Mouse (Mus musculus) heart, adult 2 months (tissue): ENCODE measurements around the gene Olfr1311. TPM values are rescaled to one million over a fixed set of nuclear protein-coding genes. Genes with fewer than 3 reads are reported as not detected.
"Not testable (repeated sequence)": the region's sequence is repeated elsewhere in the genome, so short reads cannot be mapped to it uniquely, and the experiment has no call there.

ENCODE experiments used
- DNase-seq, 2 experiments: peaks; one replicate each; pipeline ENCODE4 v3.0.0; 2021
- H3K27ac ChIP-seq: fragments of 200-600 bp; 2 replicates; pipeline ENCODE4 v1.8.1; 2022
- H3K27me3 ChIP-seq: fragments of 200-500 bp; 2 replicates; pipeline ENCODE4 v1.6.1; 2012; ENCODE audit warnings: mild to moderate bottlenecking, low read length, inconsistent platforms, mixed read lengths; ENCODE audit not compliant: control insufficient read depth, insufficient read depth
- H3K36me3 ChIP-seq: fragments of 200-500 bp; 2 replicates; pipeline ENCODE4 v1.6.1; 2012; ENCODE audit warnings: low read length, inconsistent platforms; ENCODE audit not compliant: control insufficient read depth, insufficient read depth
- H3K4me1 ChIP-seq: fragments of 200-500 bp; 2 replicates; pipeline ENCODE4 v1.6.1; 2011; ENCODE audit warnings: low read length; ENCODE audit not compliant: control insufficient read depth, insufficient read depth
- H3K4me3 ChIP-seq: fragments of 200-600 bp; 2 replicates; pipeline ENCODE4 v1.8.1; 2022
- H3K79me2 ChIP-seq: fragments of 200-500 bp; replicated peaks from 2 replicates; pipeline ENCODE4 v1.6.1; 2012; ENCODE audit warnings: mild to moderate bottlenecking, inconsistent platforms, low read length, moderate library complexity, mixed read lengths; ENCODE audit not compliant: control insufficient read depth, insufficient read depth
- H3K9ac ChIP-seq: fragments of 200-500 bp; 2 replicates; pipeline ENCODE4 v1.6.1; 2012; ENCODE audit warnings: low read depth, mild to moderate bottlenecking, control low read depth, inconsistent platforms, low read length, mixed read lengths
- CTCF ChIP-seq: fragments of 200-600 bp; IDR thresholded peaks from 2 replicates; pipeline ENCODE4 v1.8.1; 2022; ENCODE audit warnings: antibody characterized with exemption, mild to moderate bottlenecking, moderate library complexity
- EP300 ChIP-seq: fragments of 200-500 bp; IDR thresholded peaks from 2 replicates; pipeline ENCODE4 v1.6.1; 2011; ENCODE audit warnings: low read depth, low read length, control low read depth; ENCODE audit not compliant: insufficient read depth
- POLR2A ChIP-seq: fragments of 200-500 bp; IDR thresholded peaks from 2 replicates; pipeline ENCODE4 v1.6.1; 2011; ENCODE audit warnings: mild to moderate bottlenecking, low read depth, low read length, control low read depth; ENCODE audit not compliant: insufficient read depth
- WGBS: fragments of 180-500 bp; shearing (Covaris S2); methylation state at CpG from one replicate; pipeline ENCODE4 v1.1.7; 2018; 5-methylcytosine and 5-hydroxymethylcytosine counted together
- intact Hi-C: fragments of 180-260 bp; cut with DNase I; formaldehyde crosslinking; loops from one replicate; pipeline ENCODE4 v1.15.1; 2025
- long read RNA-seq: library from polyadenylated mRNA; stranded (forward); transcript quantifications from one replicate; pipeline ENCODE4 v2.0.0, GENCODE M21; 2021
- polyA plus RNA-seq: library from polyadenylated mRNA; depleted of rRNA; stranded (reverse); fragments of >200 nt; gene quantifications from 2 replicates; pipeline ENCODE4 v1.2.3, GENCODE M21; 2012; rRNA removed
- total RNA-seq, 2 experiments: library from RNA; stranded (reverse); gene quantifications; 2 replicates each; pipeline ENCODE4 v1.2.3; 2021

The Olfr1311 gene
- total RNA-seq, result not detected
- polyA plus RNA-seq, result not detected in 2 replicates
- long read RNA-seq, result 0 reads

DNA sequence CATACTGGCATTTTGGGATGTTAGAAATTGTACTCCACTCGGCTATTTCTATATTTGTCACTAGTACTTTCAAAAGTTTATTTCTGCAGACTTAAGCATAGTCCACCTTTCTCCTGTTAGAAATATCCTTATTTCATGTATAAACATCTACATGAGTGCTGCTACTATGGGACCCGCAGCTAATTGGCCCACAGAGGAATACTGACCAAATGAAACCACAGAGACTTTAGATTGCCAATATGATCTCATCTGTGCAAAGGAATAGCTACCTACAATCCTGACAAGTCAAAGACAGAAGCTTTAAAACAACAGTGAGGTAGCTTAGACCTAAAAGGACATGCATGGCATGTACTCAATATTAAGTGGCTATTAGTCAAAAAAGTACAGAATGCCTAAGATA is at the start of gene Olfr1311:
Gene Olfr1311 (minus strand): TSS at position 101 of the 400 bp plus-strand sequence.
- Histone ChIP-seq H3K27me3 (no peaks in the 10 kb centered on the region), H3K9ac (no peak within 1 kb of the TSS)
- intact Hi-C loops, result no loop called here

DNA sequence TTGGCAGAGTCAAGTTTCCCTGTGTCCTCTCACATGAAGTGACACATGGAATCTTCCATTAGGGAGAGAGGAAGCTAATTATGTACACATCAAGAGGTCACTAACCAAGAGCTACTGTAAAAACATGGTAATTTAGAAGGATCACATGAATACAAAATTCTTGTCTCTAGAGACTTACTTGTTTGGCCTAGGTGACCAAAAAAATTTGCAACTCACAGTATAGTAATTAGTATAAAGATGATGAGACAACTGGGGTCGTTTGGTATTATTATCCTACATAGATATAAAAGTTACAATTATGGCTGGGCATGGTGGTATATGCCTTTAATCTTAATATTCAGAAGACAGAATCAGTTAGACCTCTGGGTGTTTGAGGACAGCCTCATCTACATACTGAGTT is 25.9 kb upstream of the Olfr1311 start, which contains the start of gene Olfr1312:
Gene Olfr1312 (minus strand): TSS at position 101 of the 400 bp plus-strand sequence.
- no peaks in the 10 kb centered on the region for H3K79me2 ChIP-seq
- H3K9ac ChIP-seq, result no peak within 1 kb of the TSS
- no peak within 1 kb of the TSS for H3K27ac ChIP-seq
- intact Hi-C loops, result no loop called here
- DNase-seq, result no peak
- TF ChIP-seq CTCF (no peak), POLR2A (no peak), EP300 (no peak)
- H3K4me3 ChIP-seq, result no peak within 1 kb of the TSS
- 16% methylated on average over 1 of the region's 1 CpGs for WGBS
- no peaks in the 10 kb centered on the region for H3K27me3 ChIP-seq
- no peaks in the 10 kb centered on the region for H3K36me3 ChIP-seq
- H3K4me1 ChIP-seq, result no peaks in the 10 kb centered on the region

More for the DNA sequence above, at the start of gene Olfr1311:
- Histone ChIP-seq H3K36me3 (no peaks in the 10 kb centered on the region), H3K79me2 (no peaks in the 10 kb centered on the region), H3K4me1 (no peaks in the 10 kb centered on the region), H3K4me3 (no peak within 1 kb of the TSS), H3K27ac (no peak within 1 kb of the TSS)
- DNase-seq, result no peak
- TF ChIP-seq EP300 (no peak), POLR2A (no peak), CTCF (no peak)
- 73% methylated on average over 2 of the region's 2 CpGs for WGBS

DNA sequence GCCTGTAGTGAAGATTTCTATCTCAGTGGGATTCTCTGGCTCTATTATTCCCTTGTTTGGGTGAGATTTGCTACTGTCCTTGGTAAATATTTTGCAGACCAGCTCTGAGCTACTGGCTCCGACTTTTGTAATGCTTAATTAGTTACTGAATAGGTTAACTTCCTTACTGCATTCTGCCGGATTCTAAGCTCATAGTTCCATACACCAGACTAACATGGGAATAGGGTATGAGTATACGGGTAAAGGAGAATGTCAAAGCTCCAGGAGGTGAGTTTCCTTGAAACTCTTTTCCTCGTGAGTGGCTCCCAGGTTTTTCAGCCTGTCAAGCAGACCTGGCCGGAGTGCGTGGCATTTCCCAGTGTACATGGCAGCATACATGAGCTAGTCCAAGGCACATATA is 2.8 kb upstream of the Olfr1311 start:
- DNase-seq, H3K27me3 ChIP-seq, H3K4me3 ChIP-seq, H3K9ac ChIP-seq, H3K4me1 ChIP-seq, H3K27ac ChIP-seq, intact Hi-C loops, H3K36me3 ChIP-seq, H3K79me2 ChIP-seq: not testable (repeated sequence)
- WGBS, result 44% methylated on average over 6 of the region's 6 CpGs

DNA sequence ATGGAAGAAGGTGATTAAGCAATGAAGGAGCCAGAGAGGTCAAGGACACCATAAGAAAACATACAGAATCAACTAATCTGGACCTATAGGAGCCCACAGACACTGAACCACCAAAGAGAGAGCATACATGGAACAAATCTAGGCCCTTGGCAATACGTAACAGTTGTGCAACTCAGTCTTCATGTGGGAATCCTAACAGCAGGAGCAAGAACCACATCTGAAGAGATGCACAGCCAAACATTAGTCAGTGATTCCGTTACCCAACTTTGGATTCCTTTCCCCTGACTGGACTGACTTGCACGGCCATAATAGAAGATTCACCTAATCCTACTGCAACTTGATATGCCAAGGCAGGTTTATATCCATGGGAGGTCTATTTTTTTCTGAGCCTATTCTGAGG is 9.3 kb downstream of the Olfr1311 start:
- Histone ChIP-seq H3K36me3 (no peaks in the 10 kb centered on the region), H3K79me2 (no peaks in the 10 kb centered on the region), H3K4me1 (no peaks in the 10 kb centered on the region), H3K27ac (no peak overlapping the region), H3K4me3 (no peak overlapping the region), H3K9ac (no peak overlapping the region), H3K27me3 (no peaks in the 10 kb centered on the region)
- TF ChIP-seq EP300, result no peak
- no peak for TF ChIP-seq CTCF
- no peak for TF ChIP-seq POLR2A
- 74% methylated on average over 3 of the region's 3 CpGs for WGBS
- DNase-seq, result no peak
- intact Hi-C loops, result no loop called here

DNA sequence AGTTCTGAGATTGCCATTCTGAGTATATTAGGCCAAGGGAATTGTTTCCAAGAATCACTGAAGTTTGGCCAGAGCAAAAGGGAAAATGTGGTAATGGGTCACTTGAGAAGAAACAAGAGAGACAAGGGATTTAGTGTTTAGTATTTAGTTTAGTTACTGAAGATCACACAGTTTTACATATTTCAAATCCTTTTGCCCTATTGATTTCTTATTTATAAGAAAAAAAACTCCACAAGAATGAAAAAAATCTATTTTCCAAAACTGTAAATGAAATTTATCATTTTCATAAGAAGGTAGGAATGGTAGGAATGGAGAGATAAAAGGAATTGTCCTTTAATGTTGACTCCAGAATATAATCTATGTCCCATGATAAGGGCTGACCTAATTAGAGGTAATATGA is 11.6 kb downstream of the Olfr1311 start, which contains the start of gene Olfr1310:
Gene Olfr1310 (minus strand): TSS at position 101 of the 400 bp plus-strand sequence.
- Histone ChIP-seq H3K36me3 (no peaks in the 10 kb centered on the region), H3K27ac (no peak within 1 kb of the TSS), H3K4me1 (no peaks in the 10 kb centered on the region), H3K27me3 (no peaks in the 10 kb centered on the region), H3K4me3 (no peak within 1 kb of the TSS), H3K9ac (no peak within 1 kb of the TSS), H3K79me2 (no peaks in the 10 kb centered on the region)
- DNase-seq, result no peak
- intact Hi-C loops, result no loop called here
- TF ChIP-seq POLR2A, result no peak
- no peak for TF ChIP-seq EP300
- no peak for TF ChIP-seq CTCF

DNA sequence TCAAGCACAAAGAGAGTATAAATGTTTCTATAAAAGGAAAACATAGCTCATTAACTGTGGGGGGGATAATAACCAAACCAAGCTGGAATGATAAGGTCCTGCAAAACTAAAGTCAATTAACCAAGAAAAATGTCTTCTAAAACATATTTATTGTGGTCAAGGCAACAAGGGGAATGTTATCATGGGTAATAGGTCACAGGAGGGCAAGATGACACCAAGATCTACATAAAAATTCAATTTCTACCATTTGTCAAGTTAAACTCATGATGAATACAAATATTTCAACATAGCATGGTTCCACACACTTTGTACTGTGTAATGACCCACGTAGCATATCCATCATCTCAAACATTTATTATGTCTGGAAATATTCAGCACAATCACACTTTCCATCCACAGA is 34.0 kb downstream of the Olfr1311 start, which contains the start of gene Olfr1309:
Gene Olfr1309 (minus strand): TSS at position 101 of the 400 bp plus-strand sequence.
- Histone ChIP-seq H3K27me3 (no peaks in the 10 kb centered on the region), H3K27ac (no peak within 1 kb of the TSS), H3K36me3 (no peaks in the 10 kb centered on the region), H3K79me2 (no peaks in the 10 kb centered on the region), H3K4me3 (no peak within 1 kb of the TSS), H3K4me1 (no peaks in the 10 kb centered on the region), H3K9ac (no peak within 1 kb of the TSS)
- 41% methylated on average over 1 of the region's 1 CpGs for WGBS
- intact Hi-C loops, result no loop called here
- TF ChIP-seq POLR2A (no peak), EP300 (no peak), CTCF (no peak)
- no peak for DNase-seq

Other genes with a start within 250 kb of the Olfr1311 start
- gene Olfr1302, start 247.0 kb downstream of the Olfr1311 start, total RNA-seq, result not detected
- gene Olfr1302, start 247.0 kb downstream of the Olfr1311 start, polyA plus RNA-seq, result not detected in 2 replicates
- gene Olfr1303, start 204.1 kb downstream of the Olfr1311 start, total RNA-seq, result not detected
- not detected in 2 replicates for gene Olfr1303, start 204.1 kb downstream of the Olfr1311 start, polyA plus RNA-seq
- gene Olfr1305, start 147.3 kb downstream of the Olfr1311 start, total RNA-seq, result not detected
- gene Olfr1305, start 147.3 kb downstream of the Olfr1311 start, polyA plus RNA-seq, result not detected in 2 replicates
- not detected for gene Olfr1306, start 108.1 kb downstream of the Olfr1311 start, total RNA-seq
- gene Olfr1306, start 108.1 kb downstream of the Olfr1311 start, polyA plus RNA-seq, result not detected in 2 replicates
- not detected for gene Olfr1307, start 75.0 kb downstream of the Olfr1311 start, total RNA-seq
- not detected in 2 replicates for gene Olfr1307, start 75.0 kb downstream of the Olfr1311 start, polyA plus RNA-seq
- not detected for gene Olfr1308, start 59.5 kb downstream of the Olfr1311 start, total RNA-seq
- not detected in 2 replicates for gene Olfr1308, start 59.5 kb downstream of the Olfr1311 start, polyA plus RNA-seq
- not detected for gene Olfr1309, start 34.1 kb downstream of the Olfr1311 start, total RNA-seq
- gene Olfr1309, start 34.1 kb downstream of the Olfr1311 start, polyA plus RNA-seq, result not detected in 2 replicates
- not detected for gene Olfr1310, start 11.7 kb downstream of the Olfr1311 start, total RNA-seq
- not detected in 2 replicates for gene Olfr1310, start 11.7 kb downstream of the Olfr1311 start, polyA plus RNA-seq
- gene Olfr1312, start 25.8 kb upstream of the Olfr1311 start, total RNA-seq, result not detected
- not detected in 2 replicates for gene Olfr1312, start 25.8 kb upstream of the Olfr1311 start, polyA plus RNA-seq
- not detected for gene Olfr1313, start 53.4 kb upstream of the Olfr1311 start, total RNA-seq
- gene Olfr1313, start 53.4 kb upstream of the Olfr1311 start, polyA plus RNA-seq, result not detected in 2 replicates
- gene Olfr1314, start 72.4 kb upstream of the Olfr1311 start, total RNA-seq, result not detected
- not detected in 2 replicates for gene Olfr1314, start 72.4 kb upstream of the Olfr1311 start, polyA plus RNA-seq
- gene Olfr1315-ps1, start 91.0 kb upstream of the Olfr1311 start, total RNA-seq, result not detected
- gene Olfr1315-ps1, start 91.0 kb upstream of the Olfr1311 start, polyA plus RNA-seq, result not detected in 2 replicates
- gene Olfr1316, start 110.6 kb upstream of the Olfr1311 start, total RNA-seq, result not detected
- gene Olfr1316, start 110.6 kb upstream of the Olfr1311 start, polyA plus RNA-seq, result not detected in 2 replicates
- not detected for gene Olfr1317, start 115.9 kb upstream of the Olfr1311 start, total RNA-seq
- gene Olfr1317, start 115.9 kb upstream of the Olfr1311 start, polyA plus RNA-seq, result not detected in 2 replicates
- gene Olfr1318, start 129.8 kb upstream of the Olfr1311 start, total RNA-seq, result not detected
- gene Olfr1318, start 129.8 kb upstream of the Olfr1311 start, polyA plus RNA-seq, result not detected in 2 replicates
- 1 to 10 TPM; 2.3 TPM for gene Lpcat4, start 215.1 kb upstream of the Olfr1311 start, total RNA-seq
- 6.3 and 11.4 TPM in 2 replicates for gene Lpcat4, start 215.1 kb upstream of the Olfr1311 start, polyA plus RNA-seq
- not detected for gene Nutm1, start 234.9 kb upstream of the Olfr1311 start, total RNA-seq
- gene Nutm1, start 234.9 kb upstream of the Olfr1311 start, polyA plus RNA-seq, result not detected in 2 replicates
- gene Nop10, start 237.5 kb upstream of the Olfr1311 start, total RNA-seq, result 10 to 100 TPM; 61.8 to 65.4 TPM
- 89.0 and 113 TPM in 2 replicates for gene Nop10, start 237.5 kb upstream of the Olfr1311 start, polyA plus RNA-seq
- 10 to 100 TPM; 31.1 to 32.9 TPM for gene Slc12a6, start 241.4 kb upstream of the Olfr1311 start, total RNA-seq
- gene Slc12a6, start 241.4 kb upstream of the Olfr1311 start, polyA plus RNA-seq, result 23.2 and 44.3 TPM in 2 replicates
- 1 to 10 TPM in 1 of 2 experiments, under 1 TPM in 1; 0.42 to 1.1 TPM for gene Gm21985, start 241.9 kb upstream of the Olfr1311 start, total RNA-seq
- gene Gm21985, start 241.9 kb upstream of the Olfr1311 start, polyA plus RNA-seq, result not detected in 2 replicates